Comparison of ENCODE assay signal across 15 mouse cellular contexts in the genomic region with DNA sequence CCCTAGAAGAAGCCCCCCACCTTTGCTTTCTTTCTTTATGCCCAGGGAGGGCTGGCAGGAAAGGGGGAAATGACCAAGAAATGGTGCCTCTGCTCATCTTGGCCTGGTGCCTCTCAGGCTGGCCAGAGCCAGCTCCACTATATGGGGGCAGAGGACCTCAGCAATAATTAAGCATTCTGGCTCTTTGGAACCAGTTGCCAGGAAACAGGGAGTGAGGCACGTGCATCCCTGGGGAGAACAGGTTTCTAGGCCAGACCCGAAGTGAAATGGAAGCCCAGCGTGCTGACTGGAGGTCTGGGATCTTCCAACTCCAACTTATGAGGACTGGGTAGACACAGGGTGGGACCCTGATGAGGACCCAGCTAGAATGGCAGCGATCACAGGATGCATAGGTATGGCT. TPM values are rescaled to one million over a fixed set of nuclear protein-coding genes. Genes with fewer than 3 reads are reported as not detected.
DNase-seq lines count a peak whose midpoint lies in the region; ATAC-seq lines count a peak whose summit lies in the region.
"Had no signal": no experiment of that assay in that cellular context is flagged by ENCODE, and none has a peak within 500 bp of the region (broad histone marks: within the 10 kb centered on the region; RNA-seq: fewer than 3 reads in every experiment).

No protein-coding gene starts in this region.

- H3K4me3 ChIP-seq in forebrain, embryonic 16.5 days (replicated peaks; ENCODE audit: low read length) = no peak overlapping the region
- H3K4me3 ChIP-seq in limb, embryonic 12.5 days (replicated peaks) = no peak overlapping the region

- no peaks in the 10 kb centered on the region for H3K9me3 ChIP-seq in forebrain, embryonic 16.5 days (ENCODE audit: control insufficient read depth, low read length)
- no peaks in the 10 kb centered on the region for H3K9me3 ChIP-seq in limb, embryonic 12.5 days

- H3K27ac ChIP-seq in forebrain, embryonic 16.5 days (ENCODE audit: low read length) = no peak overlapping the region
- no peak overlapping the region for H3K27ac ChIP-seq in limb, embryonic 12.5 days
- H3K27ac ChIP-seq: kidney, postnatal 0 days had no signal

- H3K9ac ChIP-seq in forebrain, embryonic 16.5 days (replicated peaks; ENCODE audit: low read depth, low read length) = no peak overlapping the region
- H3K9ac ChIP-seq in limb, embryonic 12.5 days (replicated peaks) = no peak overlapping the region

- ATAC-seq in forebrain, embryonic 16.5 days = peak; percentile 14; the same call in 1 of the 2 replicates
- no peak for ATAC-seq in limb, embryonic 12.5 days (ENCODE audit: insufficient number of reproducible peaks, insufficient read depth, low FRiP score, low TSS enrichment, low read depth)

- H3K27me3 ChIP-seq in forebrain, embryonic 16.5 days (replicated peaks; ENCODE audit: control insufficient read depth, insufficient read depth, low read length) = peaks cover 23% of the 10 kb centered on the region
- H3K27me3 ChIP-seq in limb, embryonic 12.5 days = peaks cover 53% of the 10 kb centered on the region

- H3K4me2 ChIP-seq in forebrain, embryonic 16.5 days (ENCODE audit: low read length) = no peak overlapping the region
- 0 out of 2 replicates have a peak overlapping the region, but pooled peaks have one; percentile 94 for H3K4me2 ChIP-seq in limb, embryonic 12.5 days

- peak; percentile 38 to 39 for DNase-seq in cerebellum, postnatal 14 days
- DNase-seq in cerebellum, postnatal 25 days = no peak
- DNase-seq in MN1 (ENCODE audit: low spot score) = peak; percentile 75
- no peak for DNase-seq in adrenal gland, adult 8-10 months
- no peak for DNase-seq in layer of hippocampus, adult 18-20 months (ENCODE audit: low spot score in 2 of 2)
- DNase-seq in thymus, postnatal 36 days = no peak
- DNase-seq: lung, adult 2 months had no signal

- WGBS in forebrain, embryonic 16.5 days = 29% methylated on average over 4 of the region's 4 CpGs
- WGBS in limb, embryonic 12.5 days = 49% methylated on average over 4 of the region's 4 CpGs

- peaks cover 32% of the 10 kb centered on the region for H3K4me1 ChIP-seq in forebrain, embryonic 16.5 days (replicated peaks; ENCODE audit: control insufficient read depth, insufficient read depth, low read length)
- peaks cover 27% of the 10 kb centered on the region for H3K4me1 ChIP-seq in limb, embryonic 12.5 days (replicated peaks)

- H3K36me3 ChIP-seq in forebrain, embryonic 16.5 days (ENCODE audit: control insufficient read depth, insufficient read depth) = no peaks in the 10 kb centered on the region
- no peaks in the 10 kb centered on the region for H3K36me3 ChIP-seq in limb, embryonic 12.5 days

RNA-seq across cellular contexts. Expression of gene Gm30191, which starts 0.5 kb away (rescaled TPM):
- not detected in 2 replicates for polyA plus RNA-seq in forebrain, embryonic 16.5 days (2015; fragmentation: Nextera tagmentation; extraction: Ambion mirVana)
- polyA plus RNA-seq in limb, embryonic 12.5 days (2016; fragmentation: Nextera tagmentation; extraction: Ambion mirVana) = not detected in 2 replicates
- total RNA-seq in adrenal gland, adult 8-10 months (2022) = not detected
- not detected for total RNA-seq in layer of hippocampus, adult 18-20 months (2021)
- total RNA-seq: gastrocnemius, adult 18-20 months; left cerebral cortex, postnatal 10 days had no signal
- polyA plus RNA-seq: C2C12; embryonic facial prominence, embryonic 11.5 days; heart, embryonic 14.5 days; kidney, postnatal 0 days; lung, adult 2 months had no signal

RNA-seq across cellular contexts. Expression of gene Zfp593, which starts 0.9 kb away (rescaled TPM):
- polyA plus RNA-seq in forebrain, embryonic 16.5 days (2015; fragmentation: Nextera tagmentation; extraction: Ambion mirVana) = 17.1 TPM in 2 replicates
- 17.5 and 19.2 TPM in 2 replicates for polyA plus RNA-seq in limb, embryonic 12.5 days (2016; fragmentation: Nextera tagmentation; extraction: Ambion mirVana)
- 10 to 100 TPM; 10.4 to 11.6 (median 11.6) TPM for total RNA-seq in adrenal gland, adult 8-10 months (2022)
- total RNA-seq in layer of hippocampus, adult 18-20 months (2021) = 10 to 100 TPM; 11.9 to 12.2 TPM

RNA-seq across cellular contexts. Expression of gene E130218I03Rik, which starts 2.8 kb away (rescaled TPM):
- 0.31 and 0.61 TPM in 2 replicates for polyA plus RNA-seq in forebrain, embryonic 16.5 days (2015; fragmentation: Nextera tagmentation; extraction: Ambion mirVana)
- 0.78 and 0.96 TPM in 2 replicates for polyA plus RNA-seq in limb, embryonic 12.5 days (2016; fragmentation: Nextera tagmentation; extraction: Ambion mirVana)
- not detected for total RNA-seq in adrenal gland, adult 8-10 months (2022)
- not detected for total RNA-seq in layer of hippocampus, adult 18-20 months (2021)
- total RNA-seq: left cerebral cortex, postnatal 10 days had no signal
- polyA plus RNA-seq: heart, embryonic 14.5 days; lung, adult 2 months had no signal

RNA-seq across cellular contexts. Expression of gene Grrp1, which starts 7.7 kb away (rescaled TPM):
- 12.2 and 12.5 TPM in 2 replicates for polyA plus RNA-seq in forebrain, embryonic 16.5 days (2015; fragmentation: Nextera tagmentation; extraction: Ambion mirVana)
- 4.2 and 5.9 TPM in 2 replicates for polyA plus RNA-seq in limb, embryonic 12.5 days (2016; fragmentation: Nextera tagmentation; extraction: Ambion mirVana)
- total RNA-seq in adrenal gland, adult 8-10 months (2022) = 10 to 100 TPM in 2 of 4 experiments, 1 to 10 TPM in 2; 9.5 to 12.5 (median 10.1) TPM
- total RNA-seq in layer of hippocampus, adult 18-20 months (2021) = 1 to 10 TPM; 1.6 to 1.7 TPM
- polyA plus RNA-seq: C2C12 had no signal

RNA-seq across cellular contexts. Expression of gene Cnksr1, which starts 8.1 kb away (rescaled TPM):
- polyA plus RNA-seq in forebrain, embryonic 16.5 days (2015; fragmentation: Nextera tagmentation; extraction: Ambion mirVana) = 0.21 and 0.33 TPM in 2 replicates
- polyA plus RNA-seq in limb, embryonic 12.5 days (2016; fragmentation: Nextera tagmentation; extraction: Ambion mirVana) = 1.7 and 2.0 TPM in 2 replicates
- total RNA-seq in adrenal gland, adult 8-10 months (2022) = under 1 TPM; 0.17 to 0.65 (median 0.46) TPM
- total RNA-seq in layer of hippocampus, adult 18-20 months (2021) = under 1 TPM; 0.13 to 0.64 TPM

Comparison
In these comparisons a context has a peak if more than half of its experiments do, and no peak if none do; other contexts are left out.
1. DNase-seq: peak in cerebellum, postnatal 14 days (2 of 2) and MN1 (single experiment); none in cerebellum, postnatal 25 days (0 of 2), adrenal gland, adult 8-10 months (single experiment), layer of hippocampus, adult 18-20 months (0 of 2) and thymus, postnatal 36 days (0 of 2).